Mouse (Mus musculus) liver, postnatal 0 days (tissue): ENCODE data around the gene Tbc1d8b.

Experiments used
- CTCF ChIP-seq: sonication (generic); IDR thresholded peaks from 2 replicates; pipeline ENCODE4 v1.5.1; 2016; ENCODE audit warnings: antibody characterized with exemption, low read depth
- EP300 ChIP-seq: IDR thresholded peaks from 2 replicates; pipeline ENCODE4 v1.6.1; 2016; ENCODE audit warnings: antibody characterized with exemption, low read depth, mild to moderate bottlenecking

DNA sequence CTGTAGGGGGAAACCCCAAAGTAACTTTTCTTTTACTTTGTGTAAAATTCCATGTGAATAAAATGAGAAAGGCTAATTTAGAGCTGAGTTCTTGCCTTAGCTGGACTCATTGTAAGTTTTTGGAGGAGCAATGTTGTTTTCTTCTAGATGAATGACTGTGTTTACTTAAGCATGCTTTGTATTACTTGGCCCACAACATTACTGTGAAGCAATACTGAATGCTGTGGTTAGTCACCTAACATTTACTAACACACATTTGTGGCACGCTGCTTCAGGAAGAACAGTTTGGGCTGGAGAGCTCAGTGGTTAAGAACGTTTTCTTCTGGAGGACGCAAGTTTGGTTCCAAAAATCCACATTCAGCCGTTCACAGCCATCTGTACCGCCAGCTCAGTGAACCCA, 52.3 kb downstream of the Tbc1d8b start:
- TF ChIP-seq CTCF (no peak), EP300 (no peak)
